Mouse (Mus musculus) E14TG2a.4 (cell line): ENCODE measurements around the gene Dnmbp.

Experiments
- H3K27me3 ChIP-seq: 2 replicates; pipeline ENCODE4 v1.6.1; 2014; ENCODE audit warnings: low read length, control low read depth; ENCODE audit not compliant: insufficient read depth
- H3K36me3 ChIP-seq: 2 replicates; pipeline ENCODE4 v1.6.1; 2014; ENCODE audit warnings: low read length, control low read depth; ENCODE audit not compliant: insufficient read depth
- H3K4me1 ChIP-seq: replicated peaks from 2 replicates; pipeline ENCODE4 v1.6.1; 2014; ENCODE audit warnings: low read depth, low read length, control low read depth
- H3K4me3 ChIP-seq: replicated peaks from 2 replicates; pipeline ENCODE4 v1.5.1; 2014; ENCODE audit warnings: mild to moderate bottlenecking, low read length
- H3K9me3 ChIP-seq: 2 replicates; pipeline ENCODE4 v1.6.1; 2014; ENCODE audit warnings: low read length, control low read depth
- CTCF ChIP-seq: conservative IDR thresholded peaks from 2 replicates; pipeline ENCODE4 v1.5.1; 2014; ENCODE audit warnings: low read length
- NANOG ChIP-seq: IDR thresholded peaks from 2 replicates; pipeline ENCODE4 v1.6.1; 2014; ENCODE audit warnings: borderline replicate concordance, low read length, mixed read lengths
- POU5F1 ChIP-seq: IDR thresholded peaks from 2 replicates; pipeline ENCODE4 v1.6.1; 2014; ENCODE audit warnings: low read length, borderline replicate concordance

Gene Dnmbp

DNA sequence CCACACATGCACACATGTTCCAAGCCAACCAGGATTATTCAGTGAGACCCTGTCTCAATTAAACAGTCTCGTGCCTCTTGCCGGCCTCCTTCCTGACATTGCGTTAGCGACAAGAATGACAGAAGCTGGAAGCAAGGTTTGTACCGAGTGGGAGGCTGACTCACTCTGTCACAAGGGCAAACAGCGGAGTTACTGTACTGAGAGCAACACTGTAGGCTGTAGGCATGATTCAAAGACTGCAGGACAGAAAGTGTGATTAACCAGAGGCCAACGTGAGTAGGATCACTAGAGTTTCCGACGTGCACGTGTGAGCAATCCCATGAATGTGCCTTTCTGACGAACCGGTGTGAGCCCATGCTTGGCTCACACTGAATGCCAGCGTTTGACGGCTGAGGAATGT, 43.5 kb downstream of the Dnmbp start:
- TF ChIP-seq POU5F1 (no peak), NANOG (no peak), CTCF (no peak)
- Histone ChIP-seq H3K36me3 (peaks cover 7% of the 10 kb centered on the region; the same call in 1 of the 2 replicates), H3K4me3 (peak overlapping the region; percentile 35), H3K4me1 (peaks cover 66% of the 10 kb centered on the region), H3K27me3 (no peaks in the 10 kb centered on the region), H3K9me3 (no peaks in the 10 kb centered on the region)

DNA sequence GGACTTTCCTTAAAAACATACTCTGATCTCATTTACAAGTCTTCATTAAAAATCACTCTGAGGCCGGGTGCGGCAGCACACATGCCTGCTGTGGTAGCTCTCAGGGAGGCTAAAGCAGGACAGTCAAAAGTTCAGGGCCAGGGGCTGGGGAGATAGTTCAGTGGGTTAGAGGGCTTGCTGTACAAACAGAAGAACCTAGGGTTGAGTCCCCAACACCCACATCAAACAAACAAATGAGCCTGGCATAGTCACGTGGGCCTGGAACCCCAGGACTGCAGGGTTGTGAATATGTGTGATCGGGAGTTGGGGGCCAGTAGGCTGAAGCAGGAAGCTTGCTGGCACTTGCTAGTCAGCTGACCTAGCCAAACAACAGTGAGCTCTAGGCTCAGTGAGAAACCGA, 44.0 kb downstream of the Dnmbp start:
- Histone ChIP-seq H3K4me1 (peaks cover 70% of the 10 kb centered on the region), H3K36me3 (peaks cover 3% of the 10 kb centered on the region; the same call in 1 of the 2 replicates), H3K4me3 (peak overlapping the region; percentile 35), H3K27me3 (no peaks in the 10 kb centered on the region), H3K9me3 (no peaks in the 10 kb centered on the region)
- TF ChIP-seq POU5F1 (no peak), NANOG (no peak), CTCF (no peak)

DNA sequence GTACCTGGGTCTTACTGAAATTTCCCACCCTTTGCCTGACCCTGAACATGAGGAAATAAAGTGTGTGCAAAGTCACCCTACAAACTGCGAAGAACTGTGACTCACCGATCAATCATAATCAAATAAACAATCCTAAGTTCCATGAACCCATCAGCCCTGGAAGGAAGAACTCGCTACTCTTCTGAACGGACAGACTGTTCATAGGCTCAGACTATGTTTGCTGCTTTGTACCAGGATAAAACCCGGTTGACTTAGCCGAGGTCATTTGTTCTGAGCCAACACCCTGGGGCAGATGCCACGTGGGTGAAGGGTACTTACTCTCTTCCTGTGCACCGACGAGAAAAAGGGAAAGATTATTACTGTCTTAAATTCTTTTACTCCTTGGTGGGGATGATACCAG, 45.2 kb downstream of the Dnmbp start:
- Histone ChIP-seq H3K4me1 (peaks cover 82% of the 10 kb centered on the region), H3K27me3 (no peaks in the 10 kb centered on the region), H3K4me3 (peak overlapping the region; percentile 45; the same call in 1 of the 2 replicates), H3K36me3 (no peaks in the 10 kb centered on the region), H3K9me3 (no peaks in the 10 kb centered on the region)
- TF ChIP-seq POU5F1 (no peak), CTCF (no peak), NANOG (no peak)

DNA sequence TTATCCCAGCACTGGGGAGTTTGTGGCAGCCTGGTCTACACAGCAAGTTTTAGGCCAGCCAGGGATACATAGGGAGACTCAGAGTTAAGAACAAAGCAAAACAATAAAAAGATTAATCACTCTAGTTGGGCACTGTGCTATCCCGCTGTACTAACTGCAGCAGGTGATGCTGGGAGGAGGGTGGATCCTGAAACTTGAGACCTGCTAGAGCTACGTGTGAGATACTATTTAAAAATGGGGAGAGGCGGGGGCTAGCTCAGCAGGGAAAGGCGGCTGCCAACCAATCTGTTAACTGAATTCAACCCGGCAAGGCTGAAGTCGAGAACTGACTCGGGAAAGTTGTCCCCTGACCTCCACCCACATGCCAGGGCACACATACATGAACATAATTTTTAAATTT, 45.9 kb downstream of the Dnmbp start:
- Histone ChIP-seq H3K4me3 (peak overlapping the region; percentile 45), H3K4me1 (peaks cover 89% of the 10 kb centered on the region), H3K36me3 (no peaks in the 10 kb centered on the region), H3K9me3 (no peaks in the 10 kb centered on the region), H3K27me3 (no peaks in the 10 kb centered on the region)
- TF ChIP-seq CTCF (no peak), NANOG (peak; percentile 45; the same call in 1 of the 2 replicates)

DNA sequence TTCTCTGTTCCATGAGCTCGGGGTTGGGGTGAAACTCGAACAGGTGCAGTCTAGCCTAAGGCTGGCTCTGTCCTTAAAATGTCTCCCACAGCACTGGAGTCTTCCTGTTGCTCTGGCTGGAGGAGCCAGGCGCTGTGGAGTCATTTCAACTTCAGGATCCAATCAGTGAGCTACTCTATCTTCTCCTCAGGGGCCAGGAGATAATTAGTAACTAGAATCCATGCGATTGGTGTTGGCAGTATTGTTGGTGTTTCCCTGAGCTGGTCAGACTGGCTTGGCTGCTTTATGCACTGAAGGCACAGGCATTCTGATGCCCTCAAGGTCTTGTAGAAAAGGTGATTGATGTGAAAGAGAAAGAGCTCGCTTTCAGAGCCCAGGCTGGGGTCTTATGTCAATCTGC, 49.5 kb downstream of the Dnmbp start:
- no peak for TF ChIP-seq POU5F1
- TF ChIP-seq NANOG: no peak
- TF ChIP-seq CTCF: no peak
- Histone ChIP-seq H3K36me3 (0 out of 2 replicates have a peak, but pooled peaks cover 5% of the 10 kb centered on the region), H3K4me1 (peaks cover 90% of the 10 kb centered on the region), H3K9me3 (no peaks in the 10 kb centered on the region), H3K4me3 (peak overlapping the region; percentile 77), H3K27me3 (no peaks in the 10 kb centered on the region)

DNA sequence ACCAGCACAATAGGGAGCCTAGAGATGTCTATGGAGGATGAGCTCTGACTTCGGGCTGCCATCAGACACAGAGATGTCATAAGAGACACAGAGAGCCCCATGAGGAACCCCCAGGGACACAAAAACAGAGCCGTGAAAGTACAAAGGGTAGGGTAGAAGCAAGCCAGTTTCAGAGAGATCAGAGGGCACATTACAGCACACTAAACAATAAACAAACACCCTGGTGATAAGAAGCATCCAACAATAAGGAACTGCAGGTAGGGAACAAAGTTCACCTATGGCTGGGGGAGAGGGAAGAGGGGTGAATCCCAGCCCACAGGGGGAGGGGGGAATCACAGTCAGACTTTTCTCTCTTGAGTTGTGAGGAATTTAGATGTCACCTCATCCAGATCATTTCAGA, 52.3 kb downstream of the Dnmbp start:
- Histone ChIP-seq H3K4me3 (peak overlapping the region; percentile 48; the same call in 1 of the 2 replicates), H3K9me3 (no peaks in the 10 kb centered on the region), H3K4me1 (peaks cover 99% of the 10 kb centered on the region), H3K36me3 (0 out of 2 replicates have a peak, but pooled peaks cover 5% of the 10 kb centered on the region), H3K27me3 (no peaks in the 10 kb centered on the region)
- no peak for TF ChIP-seq POU5F1
- TF ChIP-seq CTCF: no peak
- no peak for TF ChIP-seq NANOG

DNA sequence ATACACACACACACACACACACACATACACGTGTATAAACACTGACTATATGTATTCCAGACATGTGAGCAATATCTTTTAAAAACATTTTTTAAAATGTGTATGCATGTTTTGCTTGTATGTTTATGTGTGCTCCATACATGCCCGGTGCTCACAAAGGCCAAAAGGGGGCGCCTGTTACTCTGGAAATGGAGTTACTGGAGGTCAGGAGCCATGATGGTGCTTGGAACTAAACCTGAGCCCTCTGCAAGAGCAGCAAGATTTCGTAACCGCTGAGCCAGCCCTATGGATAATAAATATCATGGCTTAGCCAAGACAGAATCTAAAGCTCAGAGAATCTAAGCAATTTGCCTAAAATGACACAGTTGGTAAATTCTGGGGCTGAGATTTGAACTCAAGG, 52.7 kb downstream of the Dnmbp start:
- peak; percentile 50 for TF ChIP-seq CTCF
- TF ChIP-seq POU5F1: no peak
- TF ChIP-seq NANOG: no peak
- Histone ChIP-seq H3K27me3 (no peaks in the 10 kb centered on the region), H3K9me3 (no peaks in the 10 kb centered on the region), H3K4me3 (peak overlapping the region; percentile 48), H3K4me1 (peaks cover 99% of the 10 kb centered on the region), H3K36me3 (0 out of 2 replicates have a peak, but pooled peaks cover 5% of the 10 kb centered on the region)

DNA sequence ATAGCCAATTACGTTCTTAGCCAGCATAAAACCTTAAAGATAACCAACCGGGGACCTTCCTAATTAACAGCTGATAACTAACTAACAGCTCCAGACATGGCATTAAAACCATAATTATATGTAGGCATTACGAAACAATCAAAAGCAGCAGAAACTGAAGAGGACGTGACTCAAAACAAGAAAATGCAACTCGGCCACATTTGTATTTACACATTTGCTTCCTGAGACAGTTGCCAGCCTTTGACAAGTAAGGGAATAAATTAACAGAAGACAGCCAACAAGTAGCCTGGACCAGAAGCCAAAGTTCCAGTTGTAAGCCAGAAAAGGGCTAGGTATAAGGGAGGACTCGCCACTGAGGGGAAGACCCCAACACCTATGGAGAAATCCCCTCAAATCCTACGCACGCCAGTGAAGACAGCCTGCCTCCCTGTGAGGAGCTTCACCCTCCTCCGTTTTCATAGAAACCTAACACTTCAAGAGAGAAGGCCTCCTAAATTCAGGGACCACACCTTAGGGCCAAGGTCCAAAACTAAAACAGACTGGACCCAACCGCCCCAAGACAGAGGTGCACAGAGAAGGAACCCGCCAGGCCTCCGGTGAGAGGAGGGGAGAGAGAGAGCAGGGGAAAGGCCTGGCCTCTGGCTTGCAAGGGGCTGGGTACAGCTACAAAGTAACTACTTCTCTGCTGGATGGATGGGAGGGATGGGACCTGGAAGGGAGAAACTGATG, 53.5 kb downstream of the Dnmbp start:
- 0 out of 2 replicates have a peak, but pooled peaks cover 5% of the 10 kb centered on the region for H3K36me3 ChIP-seq
- TF ChIP-seq CTCF (no peak), NANOG (no peak), POU5F1 (no peak)
- no peaks in the 10 kb centered on the region for H3K27me3 ChIP-seq
- no peaks in the 10 kb centered on the region; the same call in 1 of the 2 replicates for H3K9me3 ChIP-seq
- H3K4me3 ChIP-seq: peak overlapping the region; percentile 48
- peaks cover 94% of the 10 kb centered on the region for H3K4me1 ChIP-seq
